Mouse (Mus musculus) CD4-positive, CD25-positive, alpha-beta regulatory T cell, adult 4 months (primary cell): ENCODE measurements around the gene Pdgfc. TPM values are rescaled to one million over a fixed set of nuclear protein-coding genes. Genes with fewer than 3 reads are reported as not detected.
"Not testable (repeated sequence)": the region's sequence is repeated elsewhere in the genome, so short reads cannot be mapped to it uniquely, and the experiment has no call there.

ENCODE experiments used
- ATAC-seq: one replicate; pipeline ENCODE4 v1.8.0; 2017
- polyA plus RNA-seq, 2 experiments: library from polyadenylated mRNA; unstranded; fragments of 100-300 nt; shearing (Covaris generic); gene quantifications; one replicate each; pipeline ENCODE4 v1.2.1; 2017

The Pdgfc gene
- polyA plus RNA-seq, 2 experiments from 2014 or later, result not detected

GRCm38 (mm10) chr3:81046652-81047607 is 10.7 kb downstream of the Pdgfc start:
- ATAC-seq, result no peak

- ATAC-seq, result no peak
These were observed 15.3 kb downstream of the Pdgfc start for GRCm38 (mm10) chr3:81051522-81051921.

- no peak for ATAC-seq
These were observed 16.2 kb downstream of the Pdgfc start for GRCm38 (mm10) chr3:81052422-81052821.

DNA sequence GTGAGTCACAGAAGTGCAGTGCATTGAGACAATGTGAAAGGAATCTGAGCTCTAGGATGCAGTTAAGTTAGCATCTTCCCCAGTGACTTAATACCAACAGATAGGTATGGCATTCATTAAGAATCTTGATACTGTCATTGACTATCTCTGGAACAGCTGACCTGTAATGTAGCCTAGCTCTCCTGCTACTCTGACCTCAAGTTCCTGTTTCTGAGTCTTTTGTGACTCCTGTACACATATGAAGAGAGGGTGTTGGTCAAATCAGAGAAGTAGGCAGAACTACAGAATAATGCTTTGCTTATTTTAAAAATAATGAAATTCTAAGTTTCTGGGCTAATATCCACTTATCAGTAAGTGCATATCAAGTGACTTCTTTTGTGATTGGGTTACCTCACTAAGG is 17.9 kb downstream of the Pdgfc start:
- no peak for ATAC-seq

DNA sequence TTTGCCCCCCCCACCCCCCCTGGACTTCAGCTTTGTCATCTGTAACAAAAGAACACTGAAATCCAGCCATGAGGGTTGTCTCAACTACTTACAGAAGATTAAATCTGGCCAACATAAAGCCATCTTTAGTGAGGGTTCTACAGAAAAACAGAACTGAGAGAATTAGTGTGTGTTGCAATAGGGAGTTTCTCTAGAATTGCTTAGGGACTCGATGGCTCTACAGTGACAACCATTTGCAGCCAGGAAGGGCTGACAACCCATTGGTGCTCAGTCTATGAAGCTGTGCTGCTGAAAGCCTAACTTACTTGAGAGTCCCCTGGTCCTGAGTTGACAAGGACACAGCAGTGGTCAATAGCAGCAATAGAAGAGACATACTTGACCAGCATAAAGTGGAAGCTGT is 21.5 kb downstream of the Pdgfc start:
- ATAC-seq, result no peak

GRCm38 (mm10) chr3:81058527-81059031 is 22.4 kb downstream of the Pdgfc start:
- ATAC-seq, result no peak

GRCm38 (mm10) chr3:81068550-81068949 is 32.3 kb downstream of the Pdgfc start:
- ATAC-seq, result no peak

DNA sequence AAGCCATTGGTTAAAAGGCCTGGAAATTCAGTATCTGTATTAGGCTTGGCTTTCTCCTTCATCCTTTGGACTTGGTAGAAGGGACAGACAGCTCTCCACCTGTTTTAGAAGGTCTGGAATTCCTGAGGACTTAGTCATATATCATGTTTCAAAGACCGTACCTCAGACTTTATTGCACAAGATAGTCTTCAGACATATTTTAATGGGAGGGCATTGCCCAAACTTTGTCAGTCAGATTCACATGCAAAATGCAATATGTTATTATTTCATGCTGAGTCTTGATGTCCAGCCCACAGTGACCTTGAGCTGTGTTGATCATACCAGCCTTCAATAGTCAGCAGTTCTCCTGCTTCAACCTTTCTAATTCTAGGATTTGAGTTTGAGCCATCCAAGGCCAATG is 64.9 kb downstream of the Pdgfc start:
- ATAC-seq, result no peak

DNA sequence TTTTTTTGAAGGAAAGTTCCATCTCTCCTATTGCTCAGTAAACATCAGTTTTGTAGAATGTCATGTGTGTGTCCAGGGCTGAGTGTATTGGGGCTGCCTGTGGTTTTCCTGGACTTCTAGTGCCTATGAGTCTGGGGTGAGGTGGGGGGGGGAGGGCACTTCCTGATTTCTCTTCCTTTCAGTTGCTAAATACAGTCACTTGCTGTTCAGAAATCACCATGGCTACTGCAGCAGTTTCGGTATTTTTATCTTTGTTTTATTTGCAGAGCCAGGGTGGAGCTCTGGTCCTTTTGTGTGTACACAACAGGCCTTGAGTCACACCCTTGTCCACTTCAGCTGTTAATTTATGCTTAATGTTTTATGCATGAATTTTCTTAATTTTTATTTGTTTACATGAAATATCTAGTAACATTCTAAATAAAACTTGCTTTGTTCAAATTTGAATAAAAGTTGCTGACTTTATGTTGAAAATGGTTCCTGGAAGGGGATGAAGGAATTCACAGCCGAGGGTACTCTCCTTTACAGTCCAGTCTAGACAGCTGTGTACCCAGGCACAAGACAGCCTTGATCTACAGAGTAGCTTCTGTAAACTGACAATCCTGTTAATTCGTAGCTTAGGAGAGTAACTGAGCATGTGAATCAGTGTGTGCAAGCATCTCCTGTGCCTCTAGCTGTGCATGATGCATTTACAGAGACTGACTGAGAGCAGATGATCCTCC is 66.1 kb downstream of the Pdgfc start:
- ATAC-seq, result no peak

DNA sequence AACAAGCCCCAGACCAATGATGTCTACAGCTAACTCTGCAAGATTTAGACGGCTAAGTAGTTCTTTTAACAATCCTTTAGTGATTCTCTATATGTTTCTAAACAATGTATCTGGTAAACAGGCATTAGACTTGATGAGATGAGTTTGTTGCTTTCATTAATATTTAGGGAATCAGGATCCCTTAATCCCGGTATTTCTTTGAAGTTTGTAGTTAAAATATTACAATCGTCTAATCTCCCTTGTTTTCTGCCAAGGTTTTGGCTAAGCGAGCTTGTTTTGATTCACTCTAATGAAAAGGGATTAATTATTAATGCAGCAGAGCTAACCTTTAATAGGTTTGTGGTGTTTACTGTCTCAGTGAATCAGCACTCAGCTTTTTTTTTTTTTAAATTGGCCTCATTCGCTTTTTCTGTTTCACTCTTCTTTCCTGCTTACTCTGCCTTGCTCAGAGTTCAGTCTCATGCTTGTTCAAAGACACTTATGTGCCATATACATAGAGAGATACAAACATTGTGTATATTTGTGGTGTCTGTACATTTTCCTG is 66.7 kb downstream of the Pdgfc start:
- ATAC-seq, result no peak

DNA sequence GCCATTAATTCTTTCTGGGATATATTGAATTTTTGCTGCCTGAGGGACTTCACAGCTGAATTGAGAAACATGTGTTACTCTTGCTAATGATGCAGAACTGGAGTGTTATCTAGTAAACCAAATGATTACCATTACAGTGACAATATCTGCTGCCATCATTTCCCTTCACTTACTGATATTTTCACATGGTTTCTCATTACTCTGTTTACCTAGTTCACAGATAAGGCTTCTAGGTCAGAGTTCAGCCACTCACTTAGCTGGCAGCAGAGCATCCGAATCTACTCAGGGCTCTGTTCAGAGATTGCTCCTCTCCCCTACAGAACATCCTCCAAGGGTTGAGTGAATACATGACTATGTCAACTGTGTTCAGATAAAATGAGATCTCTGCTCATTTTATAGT is 71.3 kb downstream of the Pdgfc start:
- ATAC-seq, result no peak

GRCm38 (mm10) chr3:81110968-81111367 is 74.8 kb downstream of the Pdgfc start:
- ATAC-seq, result no peak

DNA sequence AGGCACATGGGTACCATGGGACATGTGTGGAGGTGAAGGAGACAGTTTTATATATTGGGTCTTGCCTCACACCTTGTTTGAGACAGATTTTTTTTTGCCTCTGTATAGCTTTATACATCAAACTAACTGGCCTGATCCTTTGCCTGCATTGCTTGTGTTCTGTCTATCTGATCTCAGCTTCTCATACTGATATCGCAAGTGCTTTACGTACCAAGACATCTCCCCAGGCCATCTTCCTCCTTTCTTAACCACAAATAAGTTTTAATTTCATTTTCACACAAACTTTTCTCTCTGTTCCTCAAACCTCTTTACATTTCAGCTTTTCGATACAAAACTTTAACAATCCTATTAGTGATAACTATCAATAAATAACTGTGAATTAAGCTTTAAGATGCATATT is 76.7 kb downstream of the Pdgfc start:
- no peak for ATAC-seq

GRCm38 (mm10) chr3:81120664-81121063 is 84.4 kb downstream of the Pdgfc start:
- no peak for ATAC-seq

DNA sequence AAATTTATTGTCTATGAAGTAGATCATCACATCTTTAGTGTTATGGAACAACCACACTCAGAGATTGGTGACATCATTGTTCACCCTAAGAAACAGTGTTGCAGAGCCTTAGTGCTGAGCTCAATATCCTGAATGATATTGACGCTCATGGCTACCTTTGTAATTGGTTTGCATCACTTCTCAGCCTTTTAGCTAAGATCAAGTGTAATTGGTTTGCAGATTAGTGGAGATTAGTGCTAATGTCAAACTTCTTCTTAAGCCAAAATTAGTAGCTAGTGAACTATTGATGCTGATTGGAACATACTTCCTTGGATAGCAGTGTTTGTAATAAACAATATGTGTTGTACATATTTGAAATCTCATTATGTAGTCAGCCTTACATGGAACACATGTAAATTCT is 85.5 kb downstream of the Pdgfc start:
- no peak for ATAC-seq

- ATAC-seq, result no peak
These were observed 87.2 kb downstream of the Pdgfc start for GRCm38 (mm10) chr3:81123461-81123860.

- no peak for ATAC-seq
These were observed 90.8 kb downstream of the Pdgfc start for GRCm38 (mm10) chr3:81127013-81127412.

- no peak for ATAC-seq
These were observed 100.8 kb downstream of the Pdgfc start for GRCm38 (mm10) chr3:81136985-81137384.

DNA sequence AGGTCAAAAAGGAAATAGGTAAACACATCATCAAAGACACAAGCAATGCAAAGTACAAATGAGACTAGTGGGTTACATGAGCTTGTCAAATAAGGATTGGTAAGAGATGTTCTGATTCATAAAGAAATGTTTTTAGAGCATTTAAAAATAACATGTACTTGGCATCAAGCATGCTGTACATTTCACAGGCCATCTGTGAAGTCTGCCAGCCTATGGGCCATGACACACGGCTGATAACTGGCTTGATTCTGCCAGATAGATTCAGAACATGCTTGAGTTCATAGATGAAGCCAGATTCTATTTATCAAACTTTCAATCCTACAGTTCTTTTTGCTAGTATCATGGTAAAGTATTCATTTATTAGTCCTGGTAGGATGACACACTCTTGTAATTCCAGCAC is 101.8 kb downstream of the Pdgfc start:
- ATAC-seq, result not testable (repeated sequence)

DNA sequence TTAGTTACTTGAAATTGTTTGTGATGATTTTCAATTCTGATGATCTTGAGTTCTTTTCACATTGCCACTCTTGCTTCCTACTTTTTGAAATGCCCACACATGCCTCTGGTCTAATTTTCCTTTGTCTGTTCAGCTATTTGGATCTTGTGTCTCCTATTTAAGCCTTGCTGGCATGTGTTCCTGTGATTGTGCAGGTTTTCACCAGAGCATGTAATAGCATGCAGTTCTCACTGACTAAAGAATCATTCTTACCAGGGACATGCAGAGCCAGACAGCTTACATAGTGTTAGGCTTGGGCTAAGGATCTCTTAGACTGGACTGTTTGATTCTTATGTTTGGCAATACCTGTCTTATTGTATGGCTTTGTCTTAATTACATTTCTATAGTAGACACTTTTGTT is 107.5 kb downstream of the Pdgfc start:
- no peak for ATAC-seq

DNA sequence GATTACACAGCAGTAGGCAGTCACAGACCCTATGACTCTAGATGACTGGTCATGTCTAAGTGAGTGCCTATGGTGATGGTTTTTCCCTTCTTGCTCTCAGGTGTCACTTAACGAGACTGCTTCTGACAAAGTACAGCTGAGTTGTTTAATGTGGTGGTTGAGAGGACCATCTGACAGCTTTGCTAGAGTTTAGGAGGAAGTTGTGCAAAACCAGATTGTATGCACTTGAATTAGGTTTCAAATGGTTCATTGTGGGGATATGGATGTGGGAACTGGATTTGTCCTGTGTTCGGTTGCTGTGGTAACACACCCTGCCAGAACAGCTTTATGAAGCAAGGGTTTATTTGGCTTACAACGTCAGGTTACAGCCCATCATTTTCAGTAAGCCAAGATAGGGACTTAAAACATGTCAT is 112.9 kb downstream of the Pdgfc start:
- no peak for ATAC-seq

DNA sequence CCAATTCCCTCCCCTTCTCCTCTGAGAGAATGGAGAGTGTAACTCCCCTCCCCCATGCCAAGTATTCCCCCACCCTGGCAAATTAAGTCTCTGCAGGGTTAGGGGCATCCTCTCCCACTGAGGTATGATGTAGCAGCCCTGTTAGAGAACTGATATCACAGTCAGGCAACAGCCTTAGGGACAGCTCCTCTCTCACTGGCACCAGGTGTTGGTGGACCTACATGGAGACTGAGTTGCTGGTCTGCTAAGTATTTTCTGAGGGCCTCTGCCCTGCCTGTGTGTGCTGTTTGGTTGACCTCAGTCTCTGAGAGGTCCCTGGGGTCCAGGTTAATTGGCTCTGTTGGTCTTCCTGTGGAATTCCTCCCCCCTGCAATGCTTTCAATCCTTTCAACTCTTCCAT is 114.0 kb downstream of the Pdgfc start:
- ATAC-seq, result no peak

DNA sequence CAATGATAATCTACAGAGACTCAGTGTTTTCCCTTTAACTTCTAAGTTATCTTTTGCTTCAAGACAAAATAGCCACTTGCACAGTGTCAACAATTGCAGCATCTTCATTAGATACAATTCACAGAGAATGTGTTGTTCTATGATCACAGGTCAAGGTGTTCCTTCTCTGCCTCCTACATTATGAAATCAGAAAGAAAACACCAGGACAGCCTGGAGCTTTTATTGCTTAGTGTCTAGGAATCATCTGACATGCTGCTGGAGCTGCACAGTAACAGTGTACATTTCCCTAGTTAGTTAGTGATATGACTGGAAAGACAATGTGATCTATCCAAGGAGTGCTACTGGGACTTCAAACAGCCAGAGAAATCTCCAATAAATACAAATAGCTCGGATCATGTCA is 118.2 kb downstream of the Pdgfc start:
- no peak for ATAC-seq
